8 mouse cellular contexts compared by ENCODE assay signal in the genomic region with DNA sequence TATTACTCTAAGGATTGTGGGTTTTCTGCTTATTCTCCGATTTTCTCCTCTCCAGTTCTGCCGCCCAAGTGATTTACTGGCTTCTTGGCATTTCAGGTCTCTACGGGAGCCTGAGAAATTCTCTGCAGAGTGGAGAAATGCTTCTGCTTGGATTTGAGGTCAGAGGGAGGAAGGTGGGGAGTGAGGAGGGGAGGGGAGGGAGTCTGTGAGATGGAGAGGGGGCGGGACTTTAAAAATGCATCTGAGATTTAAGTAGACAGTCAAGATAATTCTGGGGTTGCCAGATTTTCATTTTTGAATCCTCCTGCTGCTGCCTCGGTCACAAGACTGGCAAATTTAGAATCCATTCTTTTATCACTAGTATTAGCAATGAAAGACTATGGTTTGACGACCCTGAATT. TPM values are rescaled to one million over a fixed set of nuclear protein-coding genes. Genes with fewer than 3 reads are reported as not detected.
DNase-seq lines count a peak whose midpoint lies in the region; ATAC-seq lines count a peak whose summit lies in the region.

No protein-coding gene starts in this region.

- no peaks in the 10 kb centered on the region for H3K36me3 ChIP-seq in kidney, embryonic 14.5 days (ENCODE audit: control insufficient read depth, insufficient read depth, low read length)
- no peaks in the 10 kb centered on the region for H3K36me3 ChIP-seq in lung, embryonic 16.5 days (ENCODE audit: control insufficient read depth, insufficient read depth, low read length)

- no peaks in the 10 kb centered on the region for H3K9me3 ChIP-seq in kidney, embryonic 14.5 days (ENCODE audit: control insufficient read depth, low read length)
- H3K9me3 ChIP-seq in lung, embryonic 16.5 days (ENCODE audit: control insufficient read depth, low read length): no peaks in the 10 kb centered on the region

- H3K27me3 ChIP-seq in kidney, embryonic 14.5 days (ENCODE audit: control insufficient read depth, insufficient read depth, low read length): peaks cover 6% of the 10 kb centered on the region; the same call in 1 of the 2 replicates
- H3K27me3 ChIP-seq in lung, embryonic 16.5 days (ENCODE audit: control insufficient read depth, insufficient read depth, low read depth, low read length): peaks cover 24% of the 10 kb centered on the region

- 8% methylated on average over 6 of the region's 6 CpGs for WGBS in kidney, embryonic 14.5 days
- WGBS in lung, embryonic 16.5 days: 6% methylated on average over 6 of the region's 6 CpGs

- intact Hi-C loops in heart, postnatal 25 days (cut with DNase I): loop anchor here (2.0 to 5.0 kb wide), 2 partner anchors 33 to 124 kb away; a partner anchor contains a TSS

- peaks cover 8% of the 10 kb centered on the region for H3K4me1 ChIP-seq in kidney, embryonic 14.5 days (ENCODE audit: control insufficient read depth, insufficient read depth, low read length)
- H3K4me1 ChIP-seq in lung, embryonic 16.5 days (replicated peaks; ENCODE audit: control insufficient read depth, insufficient read depth, low read length): peaks cover 6% of the 10 kb centered on the region; the same call in 1 of the 2 replicates

- peak overlapping the region; percentile 65 for H3K4me3 ChIP-seq in kidney, embryonic 14.5 days (ENCODE audit: low read length)
- H3K4me3 ChIP-seq in lung, embryonic 16.5 days (ENCODE audit: low read length): peak overlapping the region; percentile 61

- no peak for ATAC-seq in kidney, embryonic 14.5 days (ENCODE audit: low FRiP score, low TSS enrichment)
- no peak for ATAC-seq in lung, embryonic 16.5 days (ENCODE audit: low read depth)

- peak; percentile 37 to 60 for DNase-seq in heart, adult 18-20 months
- no peak for DNase-seq in heart, postnatal 25 days (ENCODE audit: low spot score)
- DNase-seq in cerebellum, adult 18-20 months: peak; percentile 55 to 60
- DNase-seq in frontal cortex, postnatal 36 days (ENCODE audit: low spot score in 2 of 2): peak; percentile 26 to 62
- peak; percentile 49 for DNase-seq in skeletal muscle tissue, adult 2 months (ENCODE audit: low read depth, low spot score)
- DNase-seq in urinary bladder, postnatal 36 days (ENCODE audit: low spot score in 2 of 2): no peak

- no peak overlapping the region for H3K27ac ChIP-seq in kidney, embryonic 14.5 days (ENCODE audit: low read depth, low read length)
- no peak overlapping the region for H3K27ac ChIP-seq in lung, embryonic 16.5 days (ENCODE audit: low read length)

- H3K4me2 ChIP-seq in kidney, embryonic 14.5 days (replicated peaks; ENCODE audit: low read depth, low read length): peak overlapping the region; percentile 100
- H3K4me2 ChIP-seq in lung, embryonic 16.5 days (ENCODE audit: low read depth, low read length): peak overlapping the region; percentile 100

- H3K9ac ChIP-seq in kidney, embryonic 14.5 days (ENCODE audit: low read depth, low read length): no peak overlapping the region
- no peak overlapping the region; the same call in 1 of the 2 replicates for H3K9ac ChIP-seq in lung, embryonic 16.5 days (ENCODE audit: low read length)

RNA-seq across cellular contexts. Expression of a gene that starts 31.4 kb away (rescaled TPM):
- total RNA-seq in heart, adult 18-20 months (2021): 10 to 100 TPM; 83.4 to 86.0 TPM
- 10 to 100 TPM; 82.1 to 85.6 TPM for total RNA-seq in heart, postnatal 25 days (2021)
- 98.4 and 119 TPM in 2 replicates for polyA plus RNA-seq in kidney, embryonic 14.5 days (2014; fragmentation: Nextera tagmentation; extraction: Ambion mirVana)
- polyA plus RNA-seq in lung, embryonic 16.5 days (2015; fragmentation: Nextera tagmentation; extraction: Ambion mirVana): 74.9 and 75.6 TPM in 2 replicates

RNA-seq across cellular contexts. Expression of a gene that starts 32.5 kb away (rescaled TPM):
- total RNA-seq in heart, adult 18-20 months (2021): 10 to 100 TPM; 75.0 to 78.1 TPM
- 10 to 100 TPM; 76.3 to 81.7 TPM for total RNA-seq in heart, postnatal 25 days (2021)
- polyA plus RNA-seq in kidney, embryonic 14.5 days (2014; fragmentation: Nextera tagmentation; extraction: Ambion mirVana): 0.83 and 1.0 TPM in 2 replicates
- polyA plus RNA-seq in lung, embryonic 16.5 days (2015; fragmentation: Nextera tagmentation; extraction: Ambion mirVana): 0.64 and 0.98 TPM in 2 replicates

Comparison
In these comparisons a context has a peak if more than half of its experiments do, and no peak if none do; other contexts are left out.
1. DNase-seq: peak in heart, adult 18-20 months (2 of 2), cerebellum, adult 18-20 months (2 of 2), frontal cortex, postnatal 36 days (2 of 2) and skeletal muscle tissue, adult 2 months (single experiment); none in heart, postnatal 25 days (single experiment) and urinary bladder, postnatal 36 days (0 of 2).